Mouse (Mus musculus): ENCODE data around the gene Msmb.

Gene Msmb

GRCm38 (mm10) chr14:32145809-32146511, 4.1 kb downstream of the Msmb start:
- DNase-seq (ENCODE audit: low spot score), result no peak

- DNase-seq (ENCODE audit: low spot score), result no peak
These were observed 4.8 kb downstream of the Msmb start for GRCm38 (mm10) chr14:32146578-32146977.

GRCm38 (mm10) chr14:32150872-32151271, 9.0 kb downstream of the Msmb start:
- DNase-seq (ENCODE audit: low spot score), result no peak

GRCm38 (mm10) chr14:32152243-32152965, 10.6 kb downstream of the Msmb start:
- no peak for DNase-seq (ENCODE audit: low spot score)

- no peak for DNase-seq (ENCODE audit: low spot score)
These were observed 11.3 kb downstream of the Msmb start for GRCm38 (mm10) chr14:32153156-32153555.

GRCm38 (mm10) chr14:32154758-32155157, 12.9 kb downstream of the Msmb start:
- DNase-seq (ENCODE audit: low spot score), result no peak

GRCm38 (mm10) chr14:32159150-32159670, 17.4 kb downstream of the Msmb start:
- no peak for DNase-seq (ENCODE audit: low spot score)

GRCm38 (mm10) chr14:32159690-32160246, 17.9 kb downstream of the Msmb start, which contains the start of gene Ncoa4:
Gene Ncoa4, plus strand, starts transcription at chr14:32159865.
- DNase-seq (ENCODE audit: low spot score), result peak; percentile 99

GRCm38 (mm10) chr14:32160563-32160962, 18.7 kb downstream of the Msmb start:
- DNase-seq (ENCODE audit: low spot score), result no peak

- no peak for DNase-seq (ENCODE audit: low spot score)
These were observed 19.5 kb downstream of the Msmb start for GRCm38 (mm10) chr14:32161090-32161885.

GRCm38 (mm10) chr14:32162231-32162630, 20.4 kb downstream of the Msmb start:
- DNase-seq (ENCODE audit: low spot score), result no peak

- no peak for DNase-seq (ENCODE audit: low spot score)
These were observed 21.5 kb downstream of the Msmb start for GRCm38 (mm10) chr14:32163203-32163888.

- peak; percentile 14 for DNase-seq (ENCODE audit: low spot score)
These were observed 22.6 kb downstream of the Msmb start for GRCm38 (mm10) chr14:32164173-32165051.

- peak; percentile 87 for DNase-seq (ENCODE audit: low spot score)
These were observed 23.6 kb downstream of the Msmb start for GRCm38 (mm10) chr14:32165278-32166061.

GRCm38 (mm10) chr14:32166062-32166441, 24.2 kb downstream of the Msmb start:
- DNase-seq (ENCODE audit: low spot score), result no peak

GRCm38 (mm10) chr14:32166840-32167239, 25.0 kb downstream of the Msmb start:
- no peak for DNase-seq (ENCODE audit: low spot score)

- no peak for DNase-seq (ENCODE audit: low spot score)
These were observed 25.5 kb downstream of the Msmb start for GRCm38 (mm10) chr14:32167326-32167725.

- DNase-seq (ENCODE audit: low spot score), result no peak
These were observed 26.9 kb downstream of the Msmb start for GRCm38 (mm10) chr14:32168653-32169231.

- DNase-seq (ENCODE audit: low spot score), result no peak
These were observed 28.3 kb downstream of the Msmb start for GRCm38 (mm10) chr14:32170137-32170536.

Data from urinary bladder, postnatal 14 days (tissue).